Mouse (Mus musculus): ENCODE results near the gene Cuedc2. TPM values are rescaled to one million over a fixed set of nuclear protein-coding genes. Genes with fewer than 3 reads are reported as not detected.
A peak's percentile ranks its signal among the peaks of the same experiment; 100 is the strongest.

The Cuedc2 gene
- total and polyA plus RNA-seq, 2 experiments from 2014 or later, result 157 to 314 TPM

DNA sequence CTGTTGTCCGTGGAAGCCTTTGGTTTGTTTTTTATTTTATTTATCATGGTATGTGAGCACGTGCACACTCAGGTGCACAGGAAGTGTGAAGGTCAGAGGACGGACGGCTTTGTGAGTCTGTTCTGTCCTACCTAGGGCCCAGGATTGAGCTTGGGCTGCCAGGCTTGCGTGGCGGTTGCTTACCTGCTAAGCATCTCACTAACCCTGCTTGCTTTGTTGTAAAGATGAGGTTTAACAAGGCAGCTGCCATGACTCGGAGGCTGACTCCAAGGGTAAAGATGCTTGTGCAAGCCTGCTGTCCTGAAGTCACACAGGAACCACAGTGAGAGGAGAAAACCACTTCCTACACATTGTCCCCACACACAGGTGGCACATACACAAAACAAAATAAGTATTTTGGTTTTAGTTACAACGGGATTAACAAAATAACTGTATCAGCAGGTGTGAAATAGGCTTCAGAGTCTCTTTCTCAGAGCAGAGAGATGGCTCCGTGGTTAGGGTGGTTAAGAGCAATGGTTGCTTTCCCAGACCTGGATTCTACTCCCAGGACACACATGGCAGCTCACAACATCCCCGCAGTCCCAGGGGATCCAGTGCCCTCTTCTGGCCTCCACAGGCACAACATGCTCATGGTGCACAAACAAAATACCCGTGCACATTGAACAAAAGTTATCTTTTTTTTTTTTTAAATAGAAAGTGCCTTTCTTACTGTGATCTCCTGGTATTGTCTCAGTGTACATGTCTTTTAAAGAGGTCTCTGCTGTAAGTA lies 56.2 kb downstream of the Cuedc2 start:
- H3K36me3 ChIP-seq (ENCODE audit: insufficient read depth, low read length), result peaks cover 74% of the 10 kb centered on the region
- ATAC-seq (ENCODE audit: low FRiP score), result no peak
- H3K4me2 ChIP-seq (ENCODE audit: low read depth, low read length, poor library complexity, severe bottlenecking), result no peak overlapping the region
- DNase-seq (ENCODE audit: low spot score), result no peak
- H3K9ac ChIP-seq (replicated peaks; ENCODE audit: low read length, poor library complexity, severe bottlenecking), result no peak overlapping the region
- H3K4me3 ChIP-seq (ENCODE audit: low read depth, low read length), result no peak overlapping the region
- peak; percentile 38 for TF ChIP-seq CTCF (IDR thresholded peaks at IDR 0.05)
- no peaks in the 10 kb centered on the region for H3K27me3 ChIP-seq (ENCODE audit: insufficient read depth, low read length)
- H3K27ac ChIP-seq (ENCODE audit: low read depth, low read length), result no peak overlapping the region
- H3K9me3 ChIP-seq (ENCODE audit: low read length), result no peaks in the 10 kb centered on the region
- H3K4me1 ChIP-seq (ENCODE audit: insufficient read depth, low read length), result no peaks in the 10 kb centered on the region
- WGBS, result 95% methylated on average over 11 of the region's 11 CpGs

MicroRNA genes within 50 kb of the gene (microRNA counts, 519-probe panel; counts per million panel counts)
- 528 counts per million, percentile 58 among the panel's probes with 10 or more counts for microRNA mmu-miR-146b

Small RNA genes lying within 50 kb of the gene (microRNA-seq; reads per million reads assigned to microRNA genes)
- 6.0 reads per million, percentile 12 among the genes with 10 or more reads in this experiment for gene Mir146b (ENCODE audit: borderline number of aligned reads)

Other genes with a start within 250 kb of the Cuedc2 start
- gene Elovl3, start 206.8 kb downstream of the Cuedc2 start, total RNA-seq (2014; rRNA removed), result 0.05 TPM in 1 of 2 replicates, not detected in the other
- gene Elovl3, start 206.8 kb downstream of the Cuedc2 start, polyA plus RNA-seq (2015; fragmentation: Nextera tagmentation; extraction: Ambion mirVana), result 0.21 and 0.32 TPM in 2 replicates
- gene Pitx3, start 190.4 kb downstream of the Cuedc2 start, total RNA-seq (2014; rRNA removed), result 1.9 and 3.1 TPM in 2 replicates
- gene Pitx3, start 190.4 kb downstream of the Cuedc2 start, polyA plus RNA-seq (2015; fragmentation: Nextera tagmentation; extraction: Ambion mirVana), result 2.5 and 2.7 TPM in 2 replicates
- 59.8 and 60.9 TPM in 2 replicates for gene Gbf1, start 186.2 kb downstream of the Cuedc2 start, total RNA-seq (2014; rRNA removed)
- gene Gbf1, start 186.2 kb downstream of the Cuedc2 start, polyA plus RNA-seq (2015; fragmentation: Nextera tagmentation; extraction: Ambion mirVana), result 42.8 and 51.6 TPM in 2 replicates
- gene Nfkb2, start 34.4 kb downstream of the Cuedc2 start, total RNA-seq (2014; rRNA removed), result 3.1 and 4.5 TPM in 2 replicates
- gene Nfkb2, start 34.4 kb downstream of the Cuedc2 start, polyA plus RNA-seq (2015; fragmentation: Nextera tagmentation; extraction: Ambion mirVana), result 2.3 and 2.4 TPM in 2 replicates
- gene Psd, start 11.5 kb downstream of the Cuedc2 start, total RNA-seq (2014; rRNA removed), result 471 and 481 TPM in 2 replicates
- 179 and 185 TPM in 2 replicates for gene Psd, start 11.5 kb downstream of the Cuedc2 start, polyA plus RNA-seq (2015; fragmentation: Nextera tagmentation; extraction: Ambion mirVana)
- 48.3 and 57.8 TPM in 2 replicates for gene Fbxl15, start 10.5 kb downstream of the Cuedc2 start, total RNA-seq (2014; rRNA removed)
- 55.2 and 56.8 TPM in 2 replicates for gene Fbxl15, start 10.5 kb downstream of the Cuedc2 start, polyA plus RNA-seq (2015; fragmentation: Nextera tagmentation; extraction: Ambion mirVana)
- gene Mfsd13a, start 2.4 kb upstream of the Cuedc2 start, total RNA-seq (2014; rRNA removed), result 7.2 and 19.2 TPM in 2 replicates
- 10.6 and 11.4 TPM in 2 replicates for gene Mfsd13a, start 2.4 kb upstream of the Cuedc2 start, polyA plus RNA-seq (2015; fragmentation: Nextera tagmentation; extraction: Ambion mirVana)
- gene 2310034G01Rik, start 11.6 kb upstream of the Cuedc2 start, total RNA-seq (2014; rRNA removed), result 2.0 and 3.8 TPM in 2 replicates
- gene 2310034G01Rik, start 11.6 kb upstream of the Cuedc2 start, polyA plus RNA-seq (2015; fragmentation: Nextera tagmentation; extraction: Ambion mirVana), result 2.0 and 2.2 TPM in 2 replicates
- 356 and 359 TPM in 2 replicates for gene Actr1a, start 57.0 kb upstream of the Cuedc2 start, total RNA-seq (2014; rRNA removed)
- gene Actr1a, start 57.0 kb upstream of the Cuedc2 start, polyA plus RNA-seq (2015; fragmentation: Nextera tagmentation; extraction: Ambion mirVana), result 327 and 343 TPM in 2 replicates
- gene Sufu, start 58.2 kb upstream of the Cuedc2 start, total RNA-seq (2014; rRNA removed), result 11.5 and 14.4 TPM in 2 replicates
- 13.2 and 14.5 TPM in 2 replicates for gene Sufu, start 58.2 kb upstream of the Cuedc2 start, polyA plus RNA-seq (2015; fragmentation: Nextera tagmentation; extraction: Ambion mirVana)
- gene Trim8, start 163.0 kb upstream of the Cuedc2 start, total RNA-seq (2014; rRNA removed), result 96.6 and 103 TPM in 2 replicates
- 27.8 and 30.4 TPM in 2 replicates for gene Trim8, start 163.0 kb upstream of the Cuedc2 start, polyA plus RNA-seq (2015; fragmentation: Nextera tagmentation; extraction: Ambion mirVana)
- 94.5 and 109 TPM in 2 replicates for gene Arl3, start 234.5 kb upstream of the Cuedc2 start, total RNA-seq (2014; rRNA removed)
- 192 and 194 TPM in 2 replicates for gene Arl3, start 234.5 kb upstream of the Cuedc2 start, polyA plus RNA-seq (2015; fragmentation: Nextera tagmentation; extraction: Ambion mirVana)
- 5.9 and 6.0 TPM in 2 replicates for gene Sfxn2, start 234.7 kb upstream of the Cuedc2 start, total RNA-seq (2014; rRNA removed)
- 9.5 and 9.8 TPM in 2 replicates for gene Sfxn2, start 234.7 kb upstream of the Cuedc2 start, polyA plus RNA-seq (2015; fragmentation: Nextera tagmentation; extraction: Ambion mirVana)

Measured in midbrain, postnatal 0 days (tissue).